Mouse (Mus musculus): Measurements from ENCODE around the gene Vmn1r76.

The Vmn1r76 gene

GRCm38 (mm10) chr7:11938113-11938512 lies at the start of gene Vmn1r76:
Gene Vmn1r76, minus strand, starts transcription at chr7:11938213.
- POLR2A ChIA-PET, result no interaction called here
- CTCF ChIA-PET, result no interaction called here

GRCm38 (mm10) chr7:11972611-11973010 lies 34.6 kb upstream of the Vmn1r76 start:
- POLR2A ChIA-PET, result no interaction called here
- CTCF ChIA-PET, result no interaction called here

- CTCF ChIA-PET, result no interaction called here
- POLR2A ChIA-PET, result no interaction called here
These were observed 10.0 kb upstream of the Vmn1r76 start for GRCm38 (mm10) chr7:11947991-11948390.

GRCm38 (mm10) chr7:11874330-11874729 lies 63.7 kb downstream of the Vmn1r76 start, which contains the start of gene Vmn1r75:
Gene Vmn1r75, plus strand, starts transcription at chr7:11874630.
- POLR2A ChIA-PET, result no interaction called here

More at GRCm38 (mm10) chr7:11874330-11874729, 63.7 kb downstream of the Vmn1r76 start, which contains the start of gene Vmn1r75:
- CTCF ChIA-PET, result no interaction called here

Measured in embryonic stem cell, embryonic (primary cell).